Mouse (Mus musculus) lung, adult 18-20 months (tissue): ENCODE data around the gene Pank3.
A peak's percentile ranks its signal among the peaks of the same experiment; 100 is the strongest.
"Not testable (repeated sequence)": the region's sequence is repeated elsewhere in the genome, so short reads cannot be mapped to it uniquely, and the experiment has no call there.

Source experiments
- DNase-seq, 2 experiments: peaks; one replicate each; pipeline ENCODE4 v3.0.0; 2022; ENCODE audit warnings: mixed read lengths in 2 of 2

Pank3 gene

DNA sequence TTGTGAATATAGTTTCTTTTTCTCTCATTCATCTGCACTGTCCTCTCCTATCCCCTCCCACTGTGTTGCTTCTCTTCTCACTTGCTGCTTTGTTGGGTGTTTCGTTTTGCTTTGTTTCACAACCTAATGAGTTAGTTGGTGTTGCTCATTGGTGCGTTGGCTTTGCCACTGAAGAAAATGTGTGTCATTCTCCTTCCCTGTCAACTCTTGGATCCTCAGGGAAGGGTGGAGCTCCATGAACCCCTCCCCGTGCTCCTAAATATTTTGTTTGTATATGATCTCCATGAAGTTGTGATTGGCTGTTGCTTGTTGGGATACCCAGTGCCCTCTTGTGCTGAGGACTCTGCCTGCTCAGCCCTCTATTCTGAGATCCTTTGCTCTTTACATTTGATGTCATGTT is 11.1 kb downstream of the Pank3 start:
- no peak for DNase-seq

DNA sequence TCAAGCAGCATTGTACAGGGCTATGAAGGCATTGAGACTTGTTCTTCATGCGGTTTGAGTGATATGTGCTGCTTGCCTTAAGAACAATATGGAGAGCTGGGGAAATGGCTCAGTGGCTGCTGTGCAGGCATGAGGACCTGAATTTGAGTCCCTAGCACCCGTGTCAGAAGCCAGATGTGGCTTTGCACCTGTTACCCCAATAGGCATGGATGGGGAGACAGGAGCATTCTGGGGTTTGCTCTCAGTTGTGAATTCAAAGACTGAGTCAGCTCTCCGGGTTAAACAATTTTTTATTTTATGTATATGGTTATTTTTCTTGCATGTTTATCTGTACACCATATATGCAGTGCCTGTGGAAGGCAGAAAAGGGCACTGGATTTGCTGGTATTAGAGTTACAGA is 13.2 kb downstream of the Pank3 start:
- no peak for DNase-seq

DNA sequence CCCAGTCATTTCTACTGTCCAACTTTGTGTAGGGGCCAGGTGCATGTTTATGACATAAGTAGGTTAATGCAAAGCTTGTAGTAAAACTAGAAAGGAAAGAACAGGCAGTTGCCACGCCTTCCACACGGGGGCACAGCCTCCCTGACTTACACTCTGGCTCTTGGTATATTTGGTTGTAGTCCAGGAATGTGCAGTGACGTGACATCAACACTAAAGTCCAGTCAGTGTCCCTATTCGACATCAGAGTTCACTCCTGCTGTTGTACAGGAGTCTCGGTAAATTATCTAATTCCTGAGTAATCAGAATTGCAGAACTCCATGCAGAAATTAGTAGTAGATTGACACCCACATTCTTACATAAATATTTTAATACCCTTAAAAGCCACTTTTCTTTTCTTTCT is 13.8 kb downstream of the Pank3 start:
- no peak for DNase-seq

- DNase-seq = no peak
Observed at GRCm38 (mm10) chr11:35784002-35784401, 14.7 kb downstream of the Pank3 start.

DNA sequence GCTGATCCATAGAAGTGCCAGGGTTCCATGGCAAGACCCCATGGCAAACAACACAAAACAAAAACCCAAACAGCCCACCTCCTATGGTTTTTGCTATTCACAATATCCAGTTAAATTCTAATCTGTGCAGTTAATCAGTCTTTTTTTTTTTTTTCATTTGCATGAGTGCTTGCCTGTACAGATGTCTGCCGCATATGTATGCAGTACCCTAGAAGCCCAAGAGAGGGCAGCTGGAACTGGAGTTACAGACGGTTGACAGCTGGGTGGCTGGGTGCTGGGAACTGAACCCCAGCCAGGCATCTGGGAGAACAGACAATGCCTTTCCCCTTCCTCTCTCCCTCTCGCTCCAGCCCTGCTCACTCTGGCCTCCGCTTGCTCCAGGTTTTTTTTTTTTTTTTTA is 15.3 kb downstream of the Pank3 start:
- no peak for DNase-seq

- DNase-seq = no peak
Observed at GRCm38 (mm10) chr11:35788443-35788842, 19.2 kb downstream of the Pank3 start.

DNA sequence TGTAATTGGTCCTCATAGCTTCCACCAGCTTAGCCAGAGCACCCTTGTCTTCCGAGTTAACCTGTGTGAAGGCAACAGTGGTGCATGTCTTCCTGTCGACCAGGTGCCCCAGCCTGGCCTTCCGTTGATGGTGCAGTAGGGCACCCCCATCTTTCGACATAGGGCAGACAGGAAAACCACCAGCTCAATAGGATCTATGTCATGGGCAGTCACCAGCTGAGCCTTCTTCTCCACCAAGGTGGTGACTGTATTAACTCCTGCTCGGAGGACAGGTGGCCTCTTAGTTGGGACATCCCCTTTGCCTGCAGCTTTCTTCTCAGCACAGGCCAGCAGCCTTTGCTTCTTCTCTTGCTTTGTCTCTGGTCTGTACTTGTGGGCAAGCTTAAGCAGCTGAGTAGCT is 23.5 kb downstream of the Pank3 start:
- DNase-seq = not testable (repeated sequence)

DNA sequence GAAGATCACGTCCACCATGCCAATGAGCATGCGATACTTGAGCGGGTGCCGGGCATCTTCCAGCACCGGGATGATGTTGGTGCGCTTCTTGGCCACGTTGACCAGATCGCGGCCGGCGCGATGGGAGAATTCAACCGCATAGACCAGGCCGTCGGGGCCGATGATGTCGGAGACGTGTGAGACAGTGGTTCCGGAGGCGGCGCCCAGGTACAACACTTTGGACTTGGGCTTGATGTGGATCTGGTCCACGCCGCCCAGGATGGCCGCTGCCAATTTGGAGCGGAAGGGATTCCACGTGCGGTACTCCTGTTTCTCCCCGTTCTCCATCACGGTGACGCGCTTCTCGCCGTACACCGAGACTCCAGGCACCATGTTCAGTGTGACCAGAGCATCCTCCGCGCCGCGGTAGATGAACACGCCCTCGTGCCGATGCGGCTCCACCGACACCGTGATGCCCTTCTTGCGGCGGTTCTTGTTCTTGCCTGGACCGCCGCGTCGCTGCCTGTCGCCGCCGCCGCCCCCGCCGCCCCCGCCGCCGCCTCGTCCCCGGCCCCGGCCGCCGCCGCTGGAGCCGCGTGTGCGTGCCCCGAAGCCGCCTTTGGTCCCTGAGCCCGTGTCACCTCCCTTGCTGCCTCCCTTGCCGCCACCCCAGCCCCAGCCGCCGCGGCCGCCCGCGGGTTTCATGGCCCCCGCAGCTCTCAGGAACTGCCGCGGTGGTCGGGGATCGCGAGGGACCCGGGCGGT is 28.6 kb downstream of the Pank3 start:
- no peak for DNase-seq

GRCm38 (mm10) chr11:35798495-35798820 is 29.2 kb downstream of the Pank3 start:
- no peak for DNase-seq

DNA sequence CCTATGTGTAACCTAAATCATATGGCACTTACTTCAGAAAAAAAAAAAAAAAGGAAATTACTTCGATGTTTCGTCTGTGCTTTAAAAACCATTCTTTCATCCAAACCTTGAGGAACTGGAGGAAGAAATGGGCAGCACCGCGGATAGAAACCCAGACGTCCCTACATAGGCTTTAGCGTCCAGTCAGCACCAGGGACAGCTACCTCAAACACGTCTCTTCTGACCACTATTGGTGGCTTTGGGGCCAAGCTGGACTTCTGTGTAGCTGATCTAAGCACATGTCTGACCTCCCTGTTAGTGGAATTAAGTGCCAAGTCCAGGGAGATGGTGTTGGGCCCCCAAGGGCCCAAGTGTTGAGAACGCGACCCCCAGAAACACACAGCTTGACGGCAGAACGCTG is 29.6 kb downstream of the Pank3 start, which contains the start of gene Fbll1:
Gene Fbll1 (minus strand): TSS at position 11 of the 400 bp plus-strand sequence.
- DNase-seq = peak in 1 of 2 experiments; percentile 12

- DNase-seq = no peak
Observed at GRCm38 (mm10) chr11:35801332-35801731, 32.0 kb downstream of the Pank3 start.

DNA sequence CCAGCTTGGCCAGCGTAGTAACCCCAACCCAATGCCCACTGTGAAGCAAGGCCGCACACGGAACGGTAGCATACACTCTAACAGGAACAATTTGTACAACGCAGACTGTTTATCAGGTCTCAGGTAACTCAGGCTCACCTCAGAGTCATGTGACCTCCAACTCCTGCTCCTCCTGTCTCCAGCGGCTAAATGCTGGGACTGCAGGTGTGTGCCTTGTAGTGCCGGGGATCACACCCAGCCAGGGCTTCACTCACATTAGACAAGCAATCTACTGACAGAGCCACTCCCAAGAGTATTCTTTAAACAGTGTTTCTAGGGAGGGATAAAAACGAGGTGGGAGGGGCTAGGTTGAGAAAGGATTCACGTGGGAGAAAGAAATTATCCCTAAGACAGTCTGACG is 42.2 kb downstream of the Pank3 start:
- DNase-seq = no peak

- DNase-seq = no peak
Observed at GRCm38 (mm10) chr11:35816316-35816715, 47.0 kb downstream of the Pank3 start.

GRCm38 (mm10) chr11:35827714-35828113 is 58.4 kb downstream of the Pank3 start:
- no peak for DNase-seq

DNA sequence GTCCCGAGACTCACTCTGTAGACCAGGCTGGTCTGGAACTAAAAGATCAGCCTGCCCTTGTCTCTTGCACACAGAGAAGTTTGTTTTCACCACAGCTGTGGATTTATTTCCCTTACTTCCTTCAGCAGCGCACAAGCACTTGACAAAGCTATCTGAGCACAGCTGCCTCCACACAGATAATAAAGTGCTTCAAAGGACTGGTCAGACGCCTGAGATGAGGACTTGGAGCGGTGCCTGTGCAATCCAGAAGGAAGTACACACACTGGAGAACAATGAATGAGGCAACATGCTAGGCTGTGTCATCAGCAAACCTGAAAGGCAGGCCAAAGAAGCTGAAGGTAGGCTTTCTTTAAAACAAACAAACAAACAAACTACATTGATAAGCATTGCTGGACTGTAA is 62.9 kb downstream of the Pank3 start:
- DNase-seq = no peak

DNA sequence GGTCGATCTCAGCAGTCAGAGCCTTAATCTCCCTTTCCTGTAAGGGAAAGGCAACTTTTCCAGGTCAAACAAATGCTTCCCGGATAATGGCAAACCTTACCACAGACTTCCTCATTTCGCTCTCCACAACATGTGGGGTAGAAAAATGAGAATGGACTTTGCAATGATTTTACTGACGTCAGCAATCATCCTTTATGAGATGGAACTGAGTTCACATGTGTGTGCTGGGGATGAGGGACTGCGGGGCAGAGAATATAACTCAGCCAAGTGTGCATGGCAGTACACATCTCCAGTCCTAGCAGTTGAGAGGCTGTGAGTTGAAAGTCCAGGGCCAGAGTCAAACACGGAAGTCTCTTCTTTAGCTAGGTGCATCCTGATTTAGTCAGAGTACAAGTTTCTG is 64.0 kb downstream of the Pank3 start:
- no peak for DNase-seq

- peak; percentile 92 to 95 for DNase-seq
Observed at GRCm38 (mm10) chr11:35834022-35834760, 64.9 kb downstream of the Pank3 start, which contains the start of gene Rars. Gene Rars, minus strand, starts transcription at chr11:35834506.

DNA sequence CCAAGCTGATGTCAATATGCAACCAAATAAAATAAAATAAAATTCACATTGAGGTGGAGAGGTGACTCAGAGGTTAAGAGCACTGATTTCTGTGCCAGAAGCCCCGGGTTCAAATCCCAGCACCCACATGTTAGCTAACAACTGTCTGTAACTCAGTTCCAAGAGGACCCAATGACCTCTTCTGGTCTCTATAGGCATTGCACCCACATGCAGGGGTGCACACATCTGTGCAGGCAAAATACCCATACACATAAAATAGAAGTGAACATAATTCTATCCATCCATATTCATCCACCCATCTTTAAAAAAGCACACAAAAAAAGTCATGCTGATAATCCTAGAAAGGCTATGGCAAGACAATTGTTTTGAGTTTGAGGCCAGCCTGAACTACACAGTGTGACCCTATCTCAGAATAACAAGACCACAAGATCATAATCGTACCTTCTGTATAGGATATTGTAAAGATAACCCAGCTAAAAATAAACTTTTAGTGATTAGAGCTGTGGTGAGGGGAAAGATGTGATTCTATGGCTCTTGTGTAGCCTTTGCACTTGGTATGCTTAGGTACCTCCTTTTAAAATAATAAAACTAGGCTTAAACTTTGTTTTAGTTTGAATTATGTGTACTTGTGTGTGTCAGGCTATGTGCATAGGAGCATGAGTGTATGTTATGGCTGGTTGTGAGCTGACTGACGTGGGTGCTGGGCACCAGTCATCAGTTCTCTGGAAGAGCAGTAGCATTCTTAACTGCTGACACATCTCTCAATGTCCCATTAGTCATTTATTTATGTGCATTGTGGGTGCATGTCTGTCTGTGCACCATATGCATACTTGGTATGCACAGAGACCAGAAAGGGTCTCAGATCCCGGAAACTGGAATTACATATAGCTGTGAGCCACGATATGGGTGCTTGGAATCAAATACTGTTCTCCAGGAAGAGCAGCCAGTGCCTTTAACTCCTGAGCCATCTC is 68.2 kb downstream of the Pank3 start:
- no peak for DNase-seq

GRCm38 (mm10) chr11:35838345-35839338 is 69.4 kb downstream of the Pank3 start:
- peak; percentile 91 for DNase-seq

DNA sequence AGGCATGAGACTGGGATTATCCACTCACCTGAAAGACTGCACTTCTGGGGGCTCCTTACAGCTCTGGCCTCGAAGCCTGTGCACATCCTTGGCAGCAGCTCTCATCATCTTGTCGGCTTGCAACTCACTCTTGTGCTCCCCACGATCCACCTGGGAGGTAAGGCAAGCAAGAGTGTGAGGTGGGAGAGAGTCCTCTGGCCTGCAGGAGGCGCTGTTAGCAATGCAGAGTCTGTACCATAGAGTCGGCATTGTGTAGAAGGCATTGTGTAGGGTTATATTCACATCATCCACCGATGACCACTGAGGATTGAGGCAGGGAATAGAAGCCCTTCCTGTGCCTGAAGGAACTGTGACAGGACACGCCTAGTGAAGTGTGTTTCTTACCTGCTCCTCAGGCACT is 71.0 kb downstream of the Pank3 start:
- DNase-seq = no peak

DNA sequence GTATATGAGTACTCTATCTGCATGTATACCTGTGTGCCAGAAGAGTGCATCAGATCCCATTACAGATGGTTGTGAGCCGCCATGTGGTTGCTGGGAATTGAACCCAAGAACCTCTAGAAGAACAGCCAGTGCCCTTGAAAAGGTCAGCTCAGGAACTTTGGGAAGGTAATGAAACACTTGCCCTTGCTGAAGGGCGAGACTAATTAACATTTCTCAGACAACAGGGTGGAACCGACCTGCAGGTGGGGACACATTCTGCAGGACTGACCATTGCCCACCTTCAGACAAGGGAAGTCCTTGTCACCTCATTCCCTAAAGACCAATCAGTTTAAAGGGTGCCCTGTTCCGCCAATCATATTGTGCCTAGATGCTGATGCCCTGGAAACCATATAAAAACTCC is 71.5 kb downstream of the Pank3 start:
- not testable (repeated sequence) for DNase-seq
